Mouse (Mus musculus): ENCODE results near the gene Heatr5b. TPM values are rescaled to one million over a fixed set of nuclear protein-coding genes. Genes with fewer than 3 reads are reported as not detected.

Gene Heatr5b
- 22.9 and 25.7 TPM in 2 replicates for polyA plus RNA-seq (2014; fragmentation: Nextera tagmentation; extraction: Ambion mirVana)

- peak; percentile 99 for ATAC-seq (ENCODE audit: insufficient number of reproducible peaks, insufficient read depth, low FRiP score, low read depth)
- under 1% methylated on average over 80 of the region's 81 CpGs for WGBS
- H3K27me3 ChIP-seq (ENCODE audit: control insufficient read depth, insufficient read depth, low read length): no peaks in the 10 kb centered on the region
These were observed at the start of gene Heatr5b, which contains the start of gene Gpatch11 for GRCm38 (mm10) chr17:78834856-78835835. Gene Heatr5b, minus strand, starts transcription at chr17:78835364. Gene Gpatch11, plus strand, starts transcription at chr17:78835567.

GRCm38 (mm10) chr17:78883291-78883690, 48.1 kb upstream of the Heatr5b start:
- no peak for ATAC-seq (ENCODE audit: insufficient number of reproducible peaks, insufficient read depth, low FRiP score, low read depth)
- 84% methylated on average over 4 of the region's 4 CpGs for WGBS

More at GRCm38 (mm10) chr17:78834856-78835835, at the start of gene Heatr5b, which contains the start of gene Gpatch11:
- H3K9ac ChIP-seq (ENCODE audit: low read length): peak within 1 kb of the TSS; percentile 96
- H3K36me3 ChIP-seq (ENCODE audit: control insufficient read depth, insufficient read depth, low read length): peaks cover 40% of the 10 kb centered on the region
- peak within 1 kb of the TSS; percentile 85 to 88 for H3K27ac ChIP-seq (replicated peaks in 1 of 2; ENCODE audit: control insufficient read depth in 1 of 2, insufficient read depth in 1 of 2, low read depth in 2 of 2, low read length in 2 of 2)
- H3K9me3 ChIP-seq (ENCODE audit: control insufficient read depth, low read length): no peaks in the 10 kb centered on the region
- 0 out of 4 replicates have a peak, but pooled peaks cover 0 to 6% of the 10 kb centered on the region in 2 experiments for H3K4me1 ChIP-seq (ENCODE audit: control insufficient read depth in 2 of 2, insufficient read depth in 2 of 2, low read length in 2 of 2)
- peak within 1 kb of the TSS; percentile 77 to 91 for H3K4me3 ChIP-seq (ENCODE audit: control insufficient read depth in 1 of 2, insufficient read depth in 1 of 2, low read depth in 1 of 2, low read length in 2 of 2)
- H3K4me2 ChIP-seq (ENCODE audit: low read length): peak within 1 kb of the TSS; percentile 91

GRCm38 (mm10) chr17:78882401-78883112, 47.4 kb upstream of the Heatr5b start, which contains the start of gene Eif2ak2:
Gene Eif2ak2, minus strand, starts transcription at chr17:78882573.
- H3K4me1 ChIP-seq (ENCODE audit: control insufficient read depth in 2 of 2, insufficient read depth in 2 of 2, low read length in 2 of 2): peaks cover 4 to 9% of the 10 kb centered on the region in 2 experiments; a peak in 3 of 4 replicates
- no peaks in the 10 kb centered on the region for H3K27me3 ChIP-seq (ENCODE audit: control insufficient read depth, insufficient read depth, low read length)
- no peaks in the 10 kb centered on the region for H3K9me3 ChIP-seq (ENCODE audit: control insufficient read depth, low read length)
- ATAC-seq (ENCODE audit: insufficient number of reproducible peaks, insufficient read depth, low FRiP score, low read depth): peak; percentile 94
- peak within 1 kb of the TSS; percentile 85 to 90 for H3K27ac ChIP-seq (replicated peaks in 1 of 2; ENCODE audit: control insufficient read depth in 1 of 2, insufficient read depth in 1 of 2, low read depth in 2 of 2, low read length in 2 of 2)
- peak within 1 kb of the TSS; percentile 68 for H3K4me2 ChIP-seq (ENCODE audit: low read length)
- peak within 1 kb of the TSS; percentile 77 to 78 for H3K4me3 ChIP-seq (ENCODE audit: control insufficient read depth in 1 of 2, insufficient read depth in 1 of 2, low read depth in 1 of 2, low read length in 2 of 2)
- WGBS: under 1% methylated on average over 28 of the region's 28 CpGs
- H3K36me3 ChIP-seq (ENCODE audit: control insufficient read depth, insufficient read depth, low read length): peaks cover 14% of the 10 kb centered on the region
- peak within 1 kb of the TSS; percentile 86 for H3K9ac ChIP-seq (ENCODE audit: low read length)

More at GRCm38 (mm10) chr17:78883291-78883690, 48.1 kb upstream of the Heatr5b start:
- Histone ChIP-seq H3K36me3 (ENCODE audit: control insufficient read depth, insufficient read depth, low read length) (peaks cover 7% of the 10 kb centered on the region), H3K27ac (replicated peaks in 1 of 2; ENCODE audit: control insufficient read depth in 1 of 2, insufficient read depth in 1 of 2, low read depth in 2 of 2, low read length in 2 of 2) (no peak overlapping the region), H3K27me3 (ENCODE audit: control insufficient read depth, insufficient read depth, low read length) (no peaks in the 10 kb centered on the region), H3K9me3 (ENCODE audit: control insufficient read depth, low read length) (no peaks in the 10 kb centered on the region), H3K9ac (ENCODE audit: low read length) (no peak overlapping the region), H3K4me2 (ENCODE audit: low read length) (no peak overlapping the region), H3K4me1 (ENCODE audit: control insufficient read depth in 2 of 2, insufficient read depth in 2 of 2, low read length in 2 of 2) (peaks cover 4 to 9% of the 10 kb centered on the region in 2 experiments; a peak in 3 of 4 replicates), H3K4me3 (ENCODE audit: control insufficient read depth in 1 of 2, insufficient read depth in 1 of 2, low read depth in 1 of 2, low read length in 2 of 2) (no peak overlapping the region)

GRCm38 (mm10) chr17:78881878-78882304, 46.7 kb upstream of the Heatr5b start:
- peak; percentile 32 for ATAC-seq (ENCODE audit: insufficient number of reproducible peaks, insufficient read depth, low FRiP score, low read depth)

GRCm38 (mm10) chr17:78873886-78874285, 38.7 kb upstream of the Heatr5b start:
- Histone ChIP-seq H3K4me3 (ENCODE audit: control insufficient read depth in 1 of 2, insufficient read depth in 1 of 2, low read depth in 1 of 2, low read length in 2 of 2) (no peak overlapping the region), H3K36me3 (ENCODE audit: control insufficient read depth, insufficient read depth, low read length) (peaks cover 67% of the 10 kb centered on the region)

More at GRCm38 (mm10) chr17:78881878-78882304, 46.7 kb upstream of the Heatr5b start:
- Histone ChIP-seq H3K4me1 (ENCODE audit: control insufficient read depth in 2 of 2, insufficient read depth in 2 of 2, low read length in 2 of 2) (peaks cover 4 to 9% of the 10 kb centered on the region in 2 experiments; a peak in 3 of 4 replicates), H3K27ac (replicated peaks in 1 of 2; ENCODE audit: control insufficient read depth in 1 of 2, insufficient read depth in 1 of 2, low read depth in 2 of 2, low read length in 2 of 2) (peak overlapping the region; percentile 85 to 90), H3K9ac (ENCODE audit: low read length) (peak overlapping the region; percentile 86), H3K27me3 (ENCODE audit: control insufficient read depth, insufficient read depth, low read length) (no peaks in the 10 kb centered on the region), H3K4me2 (ENCODE audit: low read length) (peak overlapping the region; percentile 68), H3K9me3 (ENCODE audit: control insufficient read depth, low read length) (no peaks in the 10 kb centered on the region), H3K36me3 (ENCODE audit: control insufficient read depth, insufficient read depth, low read length) (peaks cover 21% of the 10 kb centered on the region), H3K4me3 (ENCODE audit: control insufficient read depth in 1 of 2, insufficient read depth in 1 of 2, low read depth in 1 of 2, low read length in 2 of 2) (peak overlapping the region; percentile 77 to 78)
- WGBS: 8% methylated on average over 6 of the region's 7 CpGs

GRCm38 (mm10) chr17:78856243-78856642, 21.1 kb upstream of the Heatr5b start:
- peaks cover 73% of the 10 kb centered on the region for H3K36me3 ChIP-seq (ENCODE audit: control insufficient read depth, insufficient read depth, low read length)
- H3K4me1 ChIP-seq (ENCODE audit: control insufficient read depth in 2 of 2, insufficient read depth in 2 of 2, low read length in 2 of 2): no peaks in the 10 kb centered on the region
- no peak for ATAC-seq (ENCODE audit: insufficient number of reproducible peaks, insufficient read depth, low FRiP score, low read depth)
- no peak overlapping the region for H3K9ac ChIP-seq (ENCODE audit: low read length)
- no peaks in the 10 kb centered on the region for H3K9me3 ChIP-seq (ENCODE audit: control insufficient read depth, low read length)
- WGBS: 87% methylated on average over 10 of the region's 10 CpGs
- no peak overlapping the region for H3K4me2 ChIP-seq (ENCODE audit: low read length)
- H3K4me3 ChIP-seq (ENCODE audit: control insufficient read depth in 1 of 2, insufficient read depth in 1 of 2, low read depth in 1 of 2, low read length in 2 of 2): no peak overlapping the region
- no peak overlapping the region for H3K27ac ChIP-seq (replicated peaks in 1 of 2; ENCODE audit: control insufficient read depth in 1 of 2, insufficient read depth in 1 of 2, low read depth in 2 of 2, low read length in 2 of 2)
- no peaks in the 10 kb centered on the region for H3K27me3 ChIP-seq (ENCODE audit: control insufficient read depth, insufficient read depth, low read length)

More at GRCm38 (mm10) chr17:78873886-78874285, 38.7 kb upstream of the Heatr5b start:
- WGBS: 88% methylated on average over 6 of the region's 6 CpGs
- H3K27ac ChIP-seq (replicated peaks in 1 of 2; ENCODE audit: control insufficient read depth in 1 of 2, insufficient read depth in 1 of 2, low read depth in 2 of 2, low read length in 2 of 2): no peak overlapping the region
- H3K27me3 ChIP-seq (ENCODE audit: control insufficient read depth, insufficient read depth, low read length): no peaks in the 10 kb centered on the region
- no peak for ATAC-seq (ENCODE audit: insufficient number of reproducible peaks, insufficient read depth, low FRiP score, low read depth)
- no peak overlapping the region for H3K9ac ChIP-seq (ENCODE audit: low read length)
- H3K4me1 ChIP-seq (ENCODE audit: control insufficient read depth in 2 of 2, insufficient read depth in 2 of 2, low read length in 2 of 2): no peaks in the 10 kb centered on the region
- H3K4me2 ChIP-seq (ENCODE audit: low read length): no peak overlapping the region
- H3K9me3 ChIP-seq (ENCODE audit: control insufficient read depth, low read length): no peaks in the 10 kb centered on the region
